Mouse (Mus musculus): ENCODE data around the gene Stam2. TPM values are rescaled to one million over a fixed set of nuclear protein-coding genes. Genes with fewer than 3 reads are reported as not detected.

Gene Stam2
- polyA plus RNA-seq, 1 experiment from 2014 or later: 48.8 TPM

Other genes with a start within 250 kb of the Stam2 start
- 5.9 and 8.0 TPM in 2 replicates for gene Cacnb4, start 65.5 kb downstream of the Stam2 start, polyA plus RNA-seq (2016; fragmentation: Nextera tagmentation; extraction: Ambion mirVana)
- 14.2 and 15.1 TPM in 2 replicates for gene Fmnl2, start 115.6 kb upstream of the Stam2 start, polyA plus RNA-seq (2016; fragmentation: Nextera tagmentation; extraction: Ambion mirVana)

Data from hindbrain, embryonic 12.5 days (tissue).